Mouse (Mus musculus): ENCODE measurements around the gene Cgas.
"Not testable (repeated sequence)": the region's sequence is repeated elsewhere in the genome, so short reads cannot be mapped to it uniquely, and the experiment has no call there.

Cgas gene

DNA sequence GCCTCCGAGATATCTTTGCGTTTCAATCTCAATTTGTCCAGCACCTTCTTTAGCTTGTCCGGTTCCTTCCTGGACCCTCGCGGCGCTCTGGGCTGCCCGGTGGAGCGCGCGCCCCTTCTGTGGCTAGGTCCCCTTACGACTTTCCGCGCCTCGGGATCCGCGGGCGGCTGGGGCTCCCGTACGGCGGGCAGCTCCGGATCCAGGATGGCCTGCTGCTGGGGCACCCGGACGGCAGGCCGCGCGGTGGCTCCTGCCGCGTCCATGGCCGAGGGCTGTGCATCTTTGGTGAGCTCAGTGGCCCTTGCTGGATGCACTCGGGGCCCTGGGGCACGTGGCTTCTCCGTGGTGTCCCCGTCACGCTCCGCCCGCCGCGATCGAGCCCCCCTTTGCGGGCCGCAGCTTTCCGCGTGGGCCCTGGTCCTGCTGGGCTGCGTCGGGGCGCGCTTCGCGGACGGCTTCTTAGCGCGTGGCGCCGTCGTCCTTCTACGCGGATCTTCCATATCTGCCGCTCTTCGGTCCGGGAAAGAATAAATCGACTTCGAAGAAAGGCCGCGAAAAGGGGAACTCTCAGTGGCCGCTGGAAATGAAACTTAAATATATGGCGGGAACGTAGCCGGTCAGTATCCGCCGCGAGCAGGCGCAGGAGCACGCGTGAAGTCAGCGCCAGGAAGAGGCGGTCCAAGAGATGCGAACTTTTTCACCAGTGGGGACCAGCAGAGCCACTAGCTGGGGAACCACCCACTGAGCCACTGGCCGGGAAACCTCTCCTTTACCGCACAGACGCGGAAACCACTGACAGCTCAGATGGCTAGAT is at the start of gene Cgas:
TSS of gene Cgas (minus strand) at position 659 of the 814 bp plus-strand sequence.
- in situ Hi-C loops (cut with MboI; ENCODE audit: low sequenced_read_pairs): no loop called here

DNA sequence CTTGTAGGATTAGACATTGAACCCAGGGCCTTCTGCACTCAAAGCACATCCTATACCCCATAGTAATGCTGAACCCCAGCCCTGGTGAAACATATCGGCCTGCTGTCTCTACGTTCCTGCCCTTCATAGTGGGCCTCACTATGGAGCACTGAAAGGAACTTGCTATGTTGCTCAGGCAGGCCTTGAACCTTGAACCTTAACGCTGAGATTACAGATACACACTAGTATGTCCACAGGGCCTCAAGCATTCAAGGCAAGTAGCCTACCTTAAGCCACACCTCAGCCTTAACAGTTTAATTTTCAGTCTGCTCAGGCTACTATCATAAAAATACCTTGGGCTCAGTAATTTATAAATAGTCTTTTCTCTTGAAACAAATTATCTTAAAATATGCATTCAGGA is 49.2 kb upstream of the Cgas start:
- in situ Hi-C loops (cut with MboI; ENCODE audit: low sequenced_read_pairs): no loop called here

DNA sequence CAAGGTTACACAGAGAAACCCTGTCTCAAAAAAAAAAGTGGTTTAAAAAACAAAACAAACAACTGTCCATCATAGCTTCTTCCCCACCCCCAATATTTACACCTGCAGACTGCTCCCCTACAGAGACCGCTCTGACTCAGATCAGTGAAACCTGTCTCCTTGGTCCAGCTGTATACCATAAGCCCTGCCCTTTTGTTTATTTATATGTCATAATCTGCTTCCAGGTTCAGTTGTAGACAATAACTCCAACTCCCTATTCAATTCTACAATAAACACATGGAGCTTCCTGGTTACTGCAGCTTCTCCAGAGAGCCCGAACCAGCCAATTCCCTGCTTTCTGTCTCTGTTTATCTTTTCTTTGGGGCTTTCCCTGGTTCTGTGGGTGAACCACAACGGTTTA is 48.1 kb upstream of the Cgas start:
- in situ Hi-C loops (cut with MboI; ENCODE audit: low sequenced_read_pairs): no loop called here

DNA sequence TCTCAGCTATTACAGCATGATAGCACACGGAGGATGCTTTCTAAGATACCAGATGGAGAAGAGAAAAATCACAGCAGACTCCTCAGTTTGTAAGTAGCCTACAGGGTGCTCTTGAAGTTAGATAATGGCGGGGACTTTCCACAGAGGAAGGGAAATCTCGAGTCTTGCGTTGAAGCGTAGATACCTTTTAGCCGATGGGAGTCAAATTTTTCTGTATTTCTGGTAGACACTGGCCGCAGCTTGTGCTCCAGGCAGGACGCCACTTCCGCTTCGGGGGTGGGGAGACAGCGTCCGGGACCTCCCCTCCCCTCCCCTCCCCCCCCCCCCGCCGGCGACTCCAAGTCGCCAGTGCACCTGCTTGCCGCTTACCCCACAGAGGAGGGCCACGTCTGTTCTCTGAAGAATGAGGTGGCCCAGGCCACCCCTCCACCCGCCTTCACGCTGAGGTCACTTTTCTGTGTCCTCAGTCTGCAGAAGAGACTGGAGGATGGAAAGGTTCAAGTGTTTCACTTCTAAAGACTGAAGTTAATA is 45.9 kb upstream of the Cgas start, which contains the start of gene Eef1a1:
TSS of gene Eef1a1 (minus strand) at position 262 of the 531 bp plus-strand sequence.
- in situ Hi-C loops (cut with MboI; ENCODE audit: low sequenced_read_pairs): no loop called here

DNA sequence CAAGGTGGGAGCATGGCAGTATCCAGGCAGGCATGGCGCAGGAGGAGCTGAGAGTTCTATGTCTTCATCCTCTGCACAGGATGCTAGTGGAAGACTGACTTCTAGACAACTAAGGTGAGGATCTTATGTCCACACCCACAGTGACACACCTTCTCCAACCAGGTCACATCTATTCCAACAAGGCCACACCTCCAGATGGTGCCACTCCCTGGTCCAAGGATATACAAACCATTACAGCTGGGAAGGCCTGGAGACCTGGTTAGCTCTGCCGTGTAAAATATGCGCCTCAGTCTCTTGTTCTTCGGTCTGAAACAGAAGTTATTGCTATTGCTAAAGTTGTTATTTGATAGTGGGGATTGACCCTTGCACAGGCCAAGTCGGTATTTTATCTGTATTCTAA is 45.0 kb upstream of the Cgas start:
- in situ Hi-C loops (cut with MboI; ENCODE audit: low sequenced_read_pairs): not testable (repeated sequence)

DNA sequence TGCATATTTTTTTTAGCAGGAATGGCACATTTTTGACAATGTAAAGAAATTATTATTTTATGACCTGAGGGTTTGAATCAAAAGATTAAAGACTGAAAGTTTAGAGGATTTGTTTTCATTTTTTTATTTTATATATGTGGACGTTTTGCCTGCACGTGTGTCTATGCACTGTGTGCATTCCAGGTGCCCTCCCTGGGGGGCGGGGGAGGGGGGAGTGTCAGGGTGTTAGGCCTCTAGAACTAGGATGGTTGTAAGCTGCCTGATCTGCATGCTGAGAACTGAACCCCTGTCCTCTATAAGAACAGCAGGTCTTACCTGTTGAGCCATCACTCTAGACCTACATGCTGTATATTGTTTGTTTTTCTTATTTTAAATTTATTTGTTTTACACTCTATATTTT is 41.6 kb upstream of the Cgas start:
- in situ Hi-C loops (cut with MboI; ENCODE audit: low sequenced_read_pairs): no loop called here

DNA sequence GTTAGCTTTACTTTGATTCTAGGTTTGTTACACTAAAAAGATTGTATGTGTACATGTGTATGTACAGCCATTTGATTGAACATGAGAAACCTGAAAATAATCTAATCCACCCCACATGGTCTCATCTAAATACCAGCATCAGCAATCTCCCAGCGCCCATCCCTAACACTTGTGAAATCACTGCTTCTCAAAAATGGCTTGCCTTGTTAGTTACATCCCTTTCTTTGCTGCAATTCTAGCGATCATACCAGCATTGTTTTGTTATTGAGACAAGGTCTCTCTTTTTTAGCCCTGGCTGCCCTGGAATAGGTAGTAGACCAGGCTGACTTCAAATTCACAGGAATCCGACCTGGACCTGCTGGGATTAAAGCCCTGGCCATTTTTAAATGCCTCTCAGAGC is 39.3 kb upstream of the Cgas start:
- in situ Hi-C loops (cut with MboI; ENCODE audit: low sequenced_read_pairs): no loop called here

DNA sequence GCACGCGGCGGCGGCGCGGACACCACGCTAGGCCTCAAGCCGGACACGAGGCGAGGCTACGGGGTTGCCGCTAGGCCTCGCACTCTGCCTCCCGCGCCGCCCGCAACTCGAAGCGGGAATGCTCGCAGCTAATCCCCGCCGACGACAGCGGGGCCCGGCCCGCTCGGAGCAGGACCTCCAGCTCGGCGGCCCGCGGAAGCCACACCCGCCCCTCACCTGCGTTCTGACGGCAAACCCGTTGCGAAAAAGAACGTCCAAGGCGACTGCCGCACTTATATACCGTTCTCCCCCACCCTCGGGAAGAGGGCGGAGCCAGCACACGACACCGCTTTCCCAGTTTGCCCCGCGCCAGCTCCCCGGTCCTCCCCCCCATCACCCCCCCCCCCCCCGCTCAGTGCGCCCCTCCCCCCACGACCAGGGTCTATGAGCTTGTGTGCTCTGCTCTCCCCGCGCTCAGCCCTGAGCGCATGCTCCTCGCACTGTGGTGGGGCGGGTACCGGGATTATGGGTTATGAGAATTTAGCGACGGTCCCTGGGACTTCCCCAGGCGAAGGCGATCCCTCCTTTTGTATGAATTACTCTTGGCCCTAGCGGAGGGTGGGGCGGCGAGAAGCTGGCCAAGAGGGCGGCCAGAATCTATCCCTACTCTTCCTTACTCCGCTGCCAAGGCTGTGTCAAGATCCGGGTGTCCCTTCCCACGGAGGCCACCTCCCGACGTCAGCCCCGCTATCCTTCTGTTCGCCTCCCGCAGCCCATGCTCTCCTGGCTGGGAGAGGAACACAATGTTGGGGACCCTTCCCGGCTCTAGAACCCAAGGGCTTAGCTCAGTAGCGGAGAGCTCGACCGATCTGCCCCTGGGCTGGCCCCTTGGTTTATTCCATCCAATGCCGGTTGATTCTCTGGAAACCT is 38.6 kb upstream of the Cgas start:
- in situ Hi-C loops (cut with MboI; ENCODE audit: low sequenced_read_pairs): no loop called here

DNA sequence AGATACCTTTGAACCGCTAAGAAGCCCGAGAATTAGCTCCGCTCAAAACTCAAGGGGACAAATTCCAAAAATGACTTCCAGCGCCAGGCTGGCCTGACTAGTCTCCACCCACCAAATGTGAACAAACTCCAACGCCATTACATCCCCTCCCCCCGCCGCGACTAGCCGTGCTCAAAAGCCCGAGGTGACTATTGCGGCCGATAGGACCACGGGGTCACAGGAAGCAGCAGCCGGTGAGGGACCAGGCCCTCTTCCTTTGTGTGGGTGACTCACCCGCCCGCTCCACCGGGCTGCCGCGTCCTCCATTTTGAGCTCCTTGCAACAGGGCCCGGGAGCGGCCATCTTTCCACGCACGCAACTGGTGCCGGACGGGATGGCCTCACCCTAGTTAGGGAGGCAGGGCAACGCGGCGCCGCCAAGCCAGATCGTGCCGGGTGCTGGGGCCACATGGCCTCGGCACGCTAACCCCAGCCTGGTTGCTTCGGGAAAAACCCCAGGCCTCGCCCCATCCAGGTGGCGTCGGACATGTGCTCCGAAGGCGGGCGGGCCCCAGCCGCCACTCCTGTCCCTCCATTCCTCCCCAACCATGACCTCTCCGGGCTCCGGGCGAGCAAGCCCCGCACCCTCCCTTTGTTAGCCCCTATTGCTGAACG is 37.8 kb upstream of the Cgas start:
- in situ Hi-C loops (cut with MboI; ENCODE audit: low sequenced_read_pairs): no loop called here

DNA sequence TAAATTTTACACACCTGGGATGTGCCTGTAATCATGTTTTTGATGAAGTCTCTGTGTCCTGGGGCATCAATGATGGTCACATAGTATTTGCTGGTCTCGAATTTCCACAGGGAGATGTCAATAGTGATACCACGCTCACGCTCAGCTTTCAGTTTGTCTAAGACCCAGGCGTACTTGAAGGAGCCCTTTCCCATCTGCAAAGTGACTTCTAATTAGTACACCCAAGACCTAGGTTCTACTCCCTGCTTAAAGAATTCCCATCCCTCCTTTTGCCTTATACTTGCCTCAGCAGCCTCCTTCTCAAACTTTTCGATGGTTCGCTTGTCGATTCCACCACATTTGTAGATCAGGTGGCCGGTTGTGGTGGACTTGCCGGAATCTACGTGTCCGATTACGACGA is 37.2 kb upstream of the Cgas start:
- in situ Hi-C loops (cut with MboI; ENCODE audit: low sequenced_read_pairs): not testable (repeated sequence)

DNA sequence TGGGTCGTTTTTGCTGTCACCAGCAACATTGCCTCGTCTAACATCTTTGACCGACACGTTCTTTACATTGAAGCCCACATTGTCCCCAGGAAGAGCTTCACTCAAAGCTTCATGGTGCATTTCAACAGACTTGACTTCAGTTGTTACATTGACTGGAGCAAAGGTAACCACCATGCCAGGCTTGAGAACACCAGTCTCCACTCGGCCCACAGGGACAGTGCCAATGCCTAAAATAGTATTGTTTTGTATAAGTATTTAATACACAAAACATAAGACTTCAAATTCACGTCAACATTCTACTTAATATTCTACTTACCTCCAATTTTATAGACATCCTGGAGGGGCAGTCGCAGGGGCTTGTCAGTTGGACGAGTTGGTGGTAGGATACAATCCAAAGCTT is 36.3 kb upstream of the Cgas start:
- in situ Hi-C loops (cut with MboI; ENCODE audit: low sequenced_read_pairs): not testable (repeated sequence)

DNA sequence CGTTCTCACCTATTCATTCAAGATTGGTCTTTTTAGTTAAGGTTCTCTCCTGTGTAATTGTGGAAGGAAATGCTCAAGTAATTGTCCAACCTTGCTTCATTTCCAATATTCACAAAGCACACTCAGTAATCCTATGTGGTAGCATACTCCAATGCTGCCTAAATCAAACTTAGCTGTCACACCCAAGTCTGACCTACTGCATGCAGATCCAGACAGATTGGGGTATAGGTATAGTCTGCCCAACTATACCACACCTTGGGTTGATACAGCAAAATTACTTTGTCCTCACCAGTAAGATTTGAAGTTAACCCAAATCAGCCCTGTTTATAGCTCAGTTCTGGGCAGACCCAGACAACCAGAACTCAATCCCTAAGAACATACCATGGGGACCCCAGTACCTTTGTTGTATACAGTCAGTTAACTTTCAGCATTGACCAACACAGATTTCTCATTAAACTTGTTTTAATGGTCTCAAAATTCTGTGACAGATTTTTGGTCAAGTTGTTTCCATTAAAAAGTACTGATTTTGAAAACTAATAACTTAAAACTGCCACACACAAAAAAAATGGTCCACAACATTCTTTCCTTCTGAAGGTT is 35.1 kb upstream of the Cgas start:
- in situ Hi-C loops (cut with MboI; ENCODE audit: low sequenced_read_pairs): not testable (repeated sequence)

DNA sequence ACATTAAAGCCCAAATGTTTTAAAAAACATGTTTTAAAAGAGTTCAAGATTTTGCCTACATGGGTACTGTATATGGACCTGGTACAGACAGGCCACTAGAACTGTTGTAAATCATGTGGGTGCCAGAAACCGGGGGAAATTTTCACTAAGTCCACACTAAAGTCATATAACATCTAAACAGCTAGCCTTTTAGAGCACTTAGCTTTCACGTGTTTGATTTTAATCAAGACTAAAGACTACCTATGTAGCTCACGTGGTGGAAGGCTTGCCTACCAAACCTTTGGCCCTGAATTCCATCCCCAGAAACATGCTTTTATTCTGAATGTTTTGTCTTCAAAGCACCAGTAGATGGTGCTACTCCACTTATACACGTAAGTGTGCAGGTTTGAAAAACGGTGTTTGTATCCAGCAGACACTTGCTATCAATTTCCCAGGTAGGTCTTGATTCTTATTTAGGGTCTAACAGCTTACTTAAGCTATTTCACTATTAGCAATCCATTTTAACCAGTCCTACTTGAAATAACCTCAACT is 34.0 kb upstream of the Cgas start:
- in situ Hi-C loops (cut with MboI; ENCODE audit: low sequenced_read_pairs): no loop called here

DNA sequence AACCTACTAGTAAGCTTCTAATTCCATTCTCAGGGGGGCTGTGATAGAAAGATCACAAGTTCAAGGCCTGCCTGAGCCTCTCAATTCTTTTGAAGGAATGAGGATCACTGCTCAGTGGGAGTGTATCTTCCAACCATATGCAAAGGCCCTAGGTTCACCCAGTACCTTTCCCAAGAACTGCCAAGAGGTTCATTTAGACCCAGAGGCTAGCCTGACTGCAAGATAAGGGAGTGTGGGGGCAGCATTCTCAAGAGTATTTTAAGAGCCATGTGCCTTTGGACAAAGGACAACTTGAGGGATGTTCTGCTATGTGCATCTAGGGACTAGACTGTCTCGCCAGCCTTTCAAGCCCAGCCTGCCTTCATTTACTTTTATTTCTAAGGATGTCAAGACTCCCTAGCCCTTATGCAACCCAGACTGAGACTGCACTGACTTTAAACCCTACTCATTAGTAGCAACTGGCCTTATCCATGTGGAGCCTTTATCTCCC is 33.5 kb upstream of the Cgas start:
- in situ Hi-C loops (cut with MboI; ENCODE audit: low sequenced_read_pairs): no loop called here

DNA sequence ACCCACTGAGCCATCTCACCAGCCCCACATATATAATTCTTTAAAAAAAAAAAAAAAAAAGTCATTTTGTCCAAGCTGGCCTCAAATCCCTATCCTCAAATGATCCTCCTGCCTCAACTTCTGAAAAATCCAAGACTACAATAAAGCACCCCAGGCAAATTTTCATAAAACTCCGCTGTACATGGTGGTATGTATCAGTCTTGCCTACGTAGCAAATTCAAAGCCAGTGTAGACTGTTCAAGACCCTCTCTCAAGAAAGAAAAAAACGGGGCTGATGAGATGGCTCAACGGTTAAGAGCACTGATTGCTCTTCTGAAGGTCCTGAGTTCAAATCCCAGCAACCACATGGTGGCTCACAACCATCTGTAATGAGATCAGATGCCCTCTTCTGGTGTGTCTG is 32.8 kb upstream of the Cgas start:
- in situ Hi-C loops (cut with MboI; ENCODE audit: low sequenced_read_pairs): no loop called here

DNA sequence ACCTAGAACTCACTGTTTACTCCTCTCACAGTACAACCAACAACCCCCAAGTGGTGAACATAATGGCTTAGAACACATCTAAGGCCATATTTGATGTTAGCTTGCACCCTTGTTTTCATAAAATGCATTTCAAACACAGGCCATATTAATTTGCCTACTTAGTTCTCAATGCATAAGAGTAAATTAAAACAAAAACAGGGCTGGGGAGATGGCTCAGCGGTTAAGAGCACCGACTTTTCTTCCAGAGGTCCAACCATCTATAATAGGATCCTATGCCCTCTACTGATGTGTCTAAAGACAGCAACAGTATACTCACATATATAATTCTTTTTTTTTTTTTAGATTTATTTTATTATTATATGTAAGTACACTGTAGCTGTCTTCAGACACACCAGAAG is 32.3 kb upstream of the Cgas start:
- in situ Hi-C loops (cut with MboI; ENCODE audit: low sequenced_read_pairs): no loop called here

DNA sequence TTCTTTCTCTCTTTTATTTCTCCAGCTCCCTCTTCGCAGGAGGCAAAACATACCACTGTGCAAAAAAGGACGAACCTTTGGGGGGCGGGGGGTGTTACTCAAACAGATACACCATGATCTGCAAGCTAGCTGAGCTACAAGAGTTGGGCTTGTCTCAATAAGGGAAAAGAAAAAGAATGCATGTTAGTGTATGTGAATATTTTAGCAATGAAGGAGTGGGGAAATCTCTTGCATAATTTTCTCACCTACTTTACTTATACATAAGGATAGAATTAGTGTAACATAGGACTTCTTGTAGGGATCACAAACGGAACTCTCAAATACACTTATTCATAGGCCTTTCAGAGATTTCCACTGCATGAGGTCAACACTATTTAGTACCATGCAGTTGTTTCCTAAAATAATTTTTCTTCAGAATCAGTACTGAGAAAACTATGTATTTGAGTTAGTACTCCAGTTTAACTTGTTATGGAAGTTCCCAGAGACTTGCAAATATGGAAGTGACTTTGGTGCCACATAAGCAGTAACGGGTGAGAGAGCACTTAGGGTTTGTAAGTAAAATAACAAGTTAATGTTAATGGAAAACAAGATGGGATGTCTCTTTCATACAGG is 31.8 kb upstream of the Cgas start:
- in situ Hi-C loops (cut with MboI; ENCODE audit: low sequenced_read_pairs): no loop called here

DNA sequence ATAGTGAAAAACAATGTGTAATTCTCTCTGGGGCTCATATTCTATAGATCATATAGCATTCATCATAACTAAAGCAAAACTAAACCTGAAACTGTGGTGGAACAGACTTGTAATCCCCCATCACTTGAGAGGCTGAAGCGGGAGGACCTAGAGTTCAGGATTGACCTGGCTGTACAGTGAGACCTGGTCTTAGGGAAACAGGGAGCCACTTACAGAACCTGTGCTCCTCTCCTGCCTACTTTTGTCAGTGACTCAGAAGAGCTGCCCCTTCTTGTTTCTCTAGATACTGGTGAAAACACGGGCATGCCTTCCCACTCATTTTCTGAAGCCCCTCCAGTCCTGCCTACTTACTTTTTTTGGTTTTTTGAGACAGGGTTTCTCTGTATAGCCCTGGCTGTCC is 31.2 kb upstream of the Cgas start:
- in situ Hi-C loops (cut with MboI; ENCODE audit: low sequenced_read_pairs): no loop called here

DNA sequence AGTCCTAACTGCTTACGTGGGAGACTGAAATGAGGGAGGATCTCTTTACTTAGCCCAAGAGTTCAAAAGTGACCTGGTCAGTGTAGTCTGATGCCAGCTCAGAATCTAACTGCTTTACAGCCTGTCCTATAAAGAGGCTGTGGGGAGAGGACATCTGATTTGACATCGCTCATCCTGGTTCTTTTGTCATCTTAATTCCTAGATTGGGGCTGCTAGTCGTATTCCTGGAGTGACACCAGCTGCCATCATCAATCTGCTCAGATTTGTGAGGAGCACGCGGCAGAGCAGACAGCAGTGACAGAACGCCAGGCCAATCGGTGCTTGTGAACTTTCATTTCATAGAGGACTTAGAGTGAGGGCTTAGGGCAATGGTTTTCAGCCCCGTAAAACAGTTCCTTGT is 30.6 kb upstream of the Cgas start:
- in situ Hi-C loops (cut with MboI; ENCODE audit: low sequenced_read_pairs): no loop called here

DNA sequence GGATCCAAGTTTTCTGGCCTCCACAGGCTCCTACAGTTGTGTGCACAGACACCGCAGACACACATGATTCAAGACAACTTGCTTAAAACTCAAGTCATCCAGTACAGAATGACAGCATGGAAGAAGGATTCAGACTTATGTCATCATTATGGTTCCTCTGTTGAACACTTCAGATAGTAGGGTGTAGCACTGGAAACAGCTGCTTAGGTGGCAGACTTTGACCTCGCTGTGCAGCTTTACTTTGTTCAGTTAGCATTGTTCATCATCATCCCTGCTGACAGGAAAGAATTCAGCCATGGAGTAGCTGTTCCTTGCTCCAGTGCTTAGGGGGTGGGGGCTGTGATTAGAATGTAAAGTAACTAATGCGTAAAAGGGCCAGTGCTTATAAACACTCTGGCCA is 22.7 kb upstream of the Cgas start:
- in situ Hi-C loops (cut with MboI; ENCODE audit: low sequenced_read_pairs): no loop called here
